Mouse (Mus musculus) neural tube, embryonic 10.5 days (tissue): ENCODE data around the gene Fam187a.
A peak's percentile ranks its signal among the peaks of the same experiment; 100 is the strongest.

Experiments used
- DNase-seq: peaks from one replicate; pipeline ENCODE4 v3.0.0-alpha.2; 2017; ENCODE audit warnings: low spot score; ENCODE audit errors: extremely low spot score

Gene Fam187a

GRCm38 (mm10) chr11:102884616-102885219 is at the start of gene Fam187a:
TSS of gene Fam187a (plus strand) at chr11:102885169.
- DNase-seq = no peak

GRCm38 (mm10) chr11:102835549-102835948 is 49.4 kb upstream of the Fam187a start, which contains the start of gene Higd1b:
TSS of gene Higd1b (plus strand) at chr11:102835849.
- DNase-seq = no peak

- DNase-seq = no peak
These were observed 48.8 kb upstream of the Fam187a start for GRCm38 (mm10) chr11:102836146-102836545.

DNA sequence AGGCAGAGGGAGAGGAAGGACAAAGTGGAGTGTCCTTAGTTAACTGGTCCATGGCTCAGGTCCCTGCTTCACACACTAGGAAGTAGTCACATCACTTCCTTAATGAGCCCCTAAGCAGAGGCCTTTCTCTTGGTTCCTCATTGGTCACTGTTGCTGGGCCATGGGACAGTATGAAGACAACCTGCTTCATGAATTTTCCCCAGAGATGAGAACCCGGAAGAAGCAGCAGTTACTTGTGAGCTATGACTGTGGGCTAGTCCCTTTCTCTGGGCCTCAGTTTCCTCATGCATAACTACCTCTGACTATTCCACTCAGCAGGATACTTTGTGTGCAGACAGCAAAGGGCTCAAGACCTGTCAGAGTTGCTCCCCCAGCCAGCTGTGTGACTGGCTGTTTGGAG is 47.6 kb upstream of the Fam187a start:
- DNase-seq = no peak

DNA sequence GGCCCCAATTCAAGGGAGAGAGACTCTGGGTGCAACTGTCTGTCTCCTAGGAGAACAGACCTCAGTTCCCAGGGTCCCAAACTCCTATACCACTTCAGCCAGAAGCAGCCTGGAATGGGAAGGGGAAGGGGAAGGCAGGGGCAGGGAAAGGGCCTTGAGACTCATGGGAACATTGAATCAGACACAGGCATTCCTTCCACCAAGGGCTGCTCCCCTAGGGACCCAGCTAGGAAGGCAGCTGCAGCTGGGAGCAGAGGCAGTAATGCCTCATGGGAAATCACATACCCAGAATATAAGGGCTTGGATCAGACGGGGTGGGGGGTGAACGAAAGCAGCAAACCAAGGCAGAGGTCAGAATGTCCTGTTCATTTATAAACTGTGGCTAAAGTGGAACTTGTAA is 46.8 kb upstream of the Fam187a start:
- no peak for DNase-seq

DNA sequence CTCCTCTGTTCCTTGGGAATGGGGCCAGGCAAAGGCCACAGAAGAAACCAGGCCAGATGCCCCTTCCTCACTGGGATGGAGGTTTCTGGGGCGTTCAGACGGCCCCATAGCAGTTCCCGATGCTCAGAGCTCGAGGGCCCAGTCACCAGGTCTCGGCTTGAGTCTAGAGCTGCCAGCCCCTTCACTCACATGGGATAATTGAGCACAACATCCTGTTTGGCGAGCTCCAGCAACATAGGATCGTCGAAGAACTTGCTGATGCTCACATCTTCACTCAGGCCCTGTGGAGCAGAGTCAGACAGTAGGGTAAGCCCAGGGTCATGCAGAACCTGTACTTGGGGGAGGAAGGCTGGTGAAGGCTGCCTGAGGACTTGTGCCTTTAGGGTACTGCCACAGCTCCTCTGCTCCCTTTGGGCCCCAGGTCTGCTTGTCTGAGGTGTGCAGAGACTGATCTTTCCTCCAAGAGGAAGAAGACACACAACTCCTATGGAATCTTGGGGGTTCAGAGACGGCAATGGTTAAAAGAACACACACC is 46.3 kb upstream of the Fam187a start:
- no peak for DNase-seq

DNA sequence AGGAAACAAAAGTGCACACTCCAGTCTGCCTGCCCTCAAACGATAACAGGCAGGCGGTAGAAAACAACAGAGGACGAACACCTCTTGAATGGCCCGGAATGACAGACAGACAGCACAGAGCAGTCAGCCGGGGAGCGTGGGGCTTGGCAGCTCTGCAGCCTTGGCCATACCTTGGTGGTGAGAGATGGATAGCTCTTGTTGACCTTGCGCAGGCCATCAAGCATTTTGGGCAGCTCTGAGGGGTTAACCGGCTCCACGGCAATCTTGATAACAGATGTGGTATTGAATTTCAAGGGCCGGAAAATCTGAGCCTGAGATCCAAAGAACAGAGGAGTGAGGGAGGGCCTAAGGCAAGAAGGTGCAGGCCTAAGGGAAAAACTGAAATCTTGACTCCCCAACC is 39.0 kb upstream of the Fam187a start:
- DNase-seq = no peak

DNA sequence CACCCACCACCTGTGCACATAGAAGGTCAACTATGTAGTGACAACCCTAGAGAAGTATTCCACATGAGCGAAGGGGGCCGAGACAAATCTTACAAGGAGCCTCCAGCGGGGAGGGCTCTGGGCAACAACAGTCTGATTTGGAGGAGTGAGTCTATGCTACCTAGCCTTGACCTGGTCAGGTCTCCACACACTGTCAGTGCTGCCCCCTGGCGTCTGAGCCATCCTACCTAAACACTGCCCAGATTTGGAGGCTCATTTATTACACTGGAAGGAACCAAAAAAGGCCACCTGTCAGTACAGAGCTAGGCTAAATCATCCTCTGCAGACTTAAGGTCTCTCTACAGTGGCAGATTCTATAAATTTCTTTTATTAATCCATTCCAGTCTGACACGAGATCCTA is 33.1 kb upstream of the Fam187a start:
- DNase-seq = peak; percentile 58

DNA sequence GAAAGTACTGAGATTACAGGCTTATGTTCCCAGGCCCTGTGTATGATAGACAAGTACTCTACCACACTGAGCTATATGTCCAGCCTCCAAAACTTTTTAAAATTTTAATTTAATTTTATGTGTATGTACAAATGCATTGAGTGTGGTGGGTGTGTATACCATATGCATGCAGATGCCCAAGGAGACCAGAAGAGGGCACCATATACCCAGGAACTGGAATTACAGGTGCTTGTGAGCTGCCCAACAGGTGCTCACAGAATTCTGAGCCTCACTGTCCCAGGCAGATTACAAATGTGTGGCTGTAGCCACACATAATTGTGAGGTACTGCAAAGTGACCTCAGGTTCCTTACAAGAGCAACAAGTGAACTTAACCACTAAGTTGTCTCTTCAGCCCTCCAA is 31.2 kb upstream of the Fam187a start:
- DNase-seq = no peak

GRCm38 (mm10) chr11:102855941-102856340 is 29.0 kb upstream of the Fam187a start:
- DNase-seq = no peak

DNA sequence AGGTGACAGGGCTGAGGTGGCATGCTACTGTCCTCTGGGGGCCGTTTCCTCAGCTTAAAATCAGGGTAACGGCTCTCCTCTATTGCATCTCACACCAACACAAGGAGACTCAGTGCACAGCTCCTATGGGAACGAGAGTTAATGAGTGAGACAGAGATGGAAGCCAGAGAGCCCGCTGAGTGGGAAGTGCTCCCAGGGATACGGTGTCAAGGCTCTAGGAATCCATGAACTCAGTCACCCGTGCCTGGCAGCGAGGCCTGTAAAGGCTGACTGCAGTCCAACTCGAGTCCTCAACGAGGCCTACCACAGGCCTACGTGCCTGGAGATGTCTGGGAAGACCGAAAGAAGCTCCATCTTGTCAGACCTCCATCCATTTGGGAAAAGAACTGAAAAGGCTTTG is 26.0 kb upstream of the Fam187a start:
- DNase-seq = no peak

DNA sequence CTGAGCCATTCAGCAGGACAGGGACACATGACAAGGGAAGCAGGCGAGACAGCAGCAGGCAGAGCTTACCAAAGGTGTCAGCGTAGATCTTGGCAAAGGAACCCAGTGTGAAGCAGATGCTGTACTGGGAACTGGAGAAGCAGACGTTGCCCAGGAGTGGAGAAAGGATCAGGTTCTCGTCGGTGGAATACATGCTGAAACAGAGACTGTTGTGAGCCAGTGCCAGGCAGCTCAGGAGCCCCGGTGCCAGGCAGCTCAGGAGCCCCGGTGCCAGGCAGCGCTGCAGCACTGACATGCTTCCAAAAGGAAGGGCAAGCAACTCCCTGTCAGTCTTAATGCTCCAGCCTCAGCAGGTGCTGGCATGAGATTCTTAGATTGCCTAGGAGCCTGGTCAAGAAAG is 25.0 kb upstream of the Fam187a start:
- DNase-seq = no peak

GRCm38 (mm10) chr11:102864272-102864671 is 20.7 kb upstream of the Fam187a start:
- peak; percentile 71 for DNase-seq

DNA sequence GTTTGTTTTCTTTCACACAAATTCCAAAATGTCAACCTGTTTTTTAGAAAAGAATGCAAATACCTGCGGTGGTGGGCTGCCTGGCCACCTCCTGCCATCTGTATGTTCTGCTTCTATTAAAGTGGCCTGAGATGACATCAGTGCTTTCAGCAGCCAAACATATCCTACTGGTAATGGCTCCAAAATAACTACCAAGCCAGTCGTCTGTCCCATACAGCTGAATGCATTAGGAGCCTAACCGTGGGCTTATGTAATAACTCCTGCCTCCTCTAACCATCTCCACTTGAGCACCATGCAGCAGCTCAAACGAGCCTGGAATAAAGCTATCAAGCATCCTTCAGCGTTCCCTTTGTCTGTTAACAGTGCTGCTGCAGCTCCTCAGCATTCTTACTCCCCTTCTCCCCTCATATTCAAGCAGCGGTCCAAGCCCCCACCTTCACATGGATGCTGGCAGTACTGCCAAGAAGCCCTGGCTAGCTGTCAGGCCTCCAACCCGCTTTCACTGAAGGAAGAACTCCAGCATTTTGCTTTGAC is 10.1 kb upstream of the Fam187a start:
- DNase-seq = no peak

DNA sequence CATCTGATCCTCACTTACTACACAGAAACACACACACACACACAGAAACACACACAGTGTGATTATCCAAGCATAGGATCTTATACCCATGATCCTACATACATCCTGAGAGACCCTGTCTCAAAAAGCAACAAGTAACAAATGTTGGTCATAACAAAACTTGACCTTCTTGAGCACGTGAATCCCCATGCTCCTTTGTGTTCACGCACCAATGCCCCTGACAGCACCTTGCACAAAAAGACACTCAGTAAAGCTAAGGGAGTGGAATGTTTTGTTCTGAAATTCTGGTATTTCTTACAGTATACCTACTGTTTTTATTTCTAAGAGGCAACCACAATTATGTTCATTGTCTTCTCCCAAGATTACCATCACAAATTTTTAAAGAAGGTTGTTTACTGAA is 5.4 kb upstream of the Fam187a start:
- no peak for DNase-seq

- peak; percentile 97 for DNase-seq
These were observed 4.2 kb upstream of the Fam187a start, which contains the start of the genes Eftud2 and Ccdc103 for GRCm38 (mm10) chr11:102880585-102881313. TSS of gene Eftud2 (minus strand) at chr11:102880985. TSS of gene Ccdc103 (plus strand) at chr11:102881204.

DNA sequence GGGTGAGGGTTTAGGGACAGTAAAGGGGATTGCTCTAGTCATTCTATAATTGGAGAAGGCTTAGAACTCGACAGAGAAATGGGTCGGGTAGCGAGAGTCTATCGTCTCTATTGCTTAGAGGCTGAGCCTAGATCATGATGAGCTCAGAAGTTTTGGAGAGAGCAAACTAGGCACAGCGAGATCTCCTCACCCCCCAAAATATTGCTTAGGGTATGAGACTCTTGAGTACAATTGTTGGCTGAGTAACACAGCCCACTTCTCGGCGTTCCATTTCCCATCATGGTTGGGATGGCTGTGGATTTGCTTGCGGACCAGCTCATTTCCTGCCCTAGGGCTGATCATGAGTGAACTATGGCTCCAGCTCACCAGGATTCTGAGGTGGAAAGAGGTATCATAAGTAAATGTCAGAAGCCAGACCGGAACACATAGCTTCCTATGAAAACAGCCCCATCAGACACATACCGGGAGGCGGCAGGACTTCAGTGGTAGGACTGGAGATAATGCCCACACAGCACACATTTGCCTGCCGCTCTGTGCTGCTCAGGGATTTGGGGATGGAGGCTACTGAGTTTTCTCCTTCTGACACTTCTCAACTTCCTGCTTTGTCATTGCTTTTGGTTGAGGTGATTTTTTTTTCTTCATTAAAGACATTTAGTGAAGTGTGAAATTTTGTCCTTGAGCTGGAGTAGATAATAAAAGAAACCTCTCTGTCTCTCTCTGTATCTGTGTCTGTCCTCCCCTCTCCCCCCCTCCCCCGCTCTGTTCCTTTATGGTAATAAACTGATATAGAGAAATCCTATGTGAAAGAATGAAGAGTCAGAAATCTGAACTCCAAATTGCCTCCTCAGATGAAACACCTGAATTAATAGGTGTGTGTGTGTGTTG is 3.4 kb upstream of the Fam187a start:
- DNase-seq = no peak

DNA sequence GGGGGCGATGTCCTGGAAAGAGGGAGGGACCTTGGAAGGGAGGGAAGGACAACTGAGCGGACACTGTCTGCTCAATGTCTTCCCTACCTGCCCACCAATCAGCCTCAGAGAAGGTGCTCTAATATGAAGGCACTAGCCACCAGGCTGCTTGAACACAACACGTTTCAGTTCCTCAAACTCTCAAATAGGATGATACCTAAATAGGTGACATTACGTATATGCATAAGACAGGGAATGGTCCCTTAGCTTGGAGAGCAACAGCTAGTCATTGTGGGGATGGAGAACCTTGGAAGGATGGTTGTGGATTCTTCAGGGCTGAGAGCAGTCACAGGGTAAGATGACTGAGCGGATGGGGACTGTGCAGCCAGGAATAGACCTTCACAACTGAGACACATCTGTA is 2.5 kb downstream of the Fam187a start:
- DNase-seq = no peak

DNA sequence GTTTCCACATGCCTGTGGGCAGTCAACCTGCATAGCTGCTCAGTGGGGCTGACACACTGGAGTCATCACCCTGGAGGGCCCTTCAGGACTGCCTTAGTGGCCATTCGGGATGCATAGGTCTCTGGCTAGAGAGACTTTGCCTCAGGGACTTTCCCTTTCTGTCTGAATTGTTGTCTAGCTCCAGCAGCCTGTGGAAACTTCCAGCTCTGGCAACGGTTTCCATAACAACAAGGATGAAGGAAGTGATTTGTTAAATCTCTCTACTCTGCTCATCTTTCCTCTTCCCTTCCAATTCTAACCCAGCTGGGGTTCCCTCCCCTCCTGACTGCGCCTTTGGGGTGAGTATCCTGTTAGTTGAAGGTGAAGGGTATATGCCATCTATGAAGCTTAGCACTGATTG is 3.2 kb downstream of the Fam187a start:
- no peak for DNase-seq

DNA sequence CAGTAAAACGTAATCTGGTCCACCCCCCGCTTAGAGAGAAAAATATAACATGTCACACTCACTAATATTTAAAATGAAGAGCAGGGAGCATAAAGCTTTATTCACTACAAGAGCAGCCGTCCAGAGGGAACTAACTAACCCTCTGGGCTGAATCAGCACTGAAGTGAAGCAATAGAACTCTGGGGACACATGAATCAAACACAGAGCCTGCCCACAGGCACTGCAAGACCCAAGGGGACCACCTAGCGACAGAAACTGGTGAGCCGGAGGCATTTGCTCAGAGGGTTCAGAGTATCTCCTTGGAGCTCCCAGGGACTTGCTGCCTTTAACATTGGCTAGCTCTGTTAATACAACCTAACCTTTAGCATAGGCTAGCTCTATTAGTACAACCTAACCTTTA is 5.1 kb downstream of the Fam187a start:
- no peak for DNase-seq

GRCm38 (mm10) chr11:102893015-102893651 is 8.2 kb downstream of the Fam187a start:
- DNase-seq = peak; percentile 67
